Mouse (Mus musculus) left cerebral cortex, adult 2 months (tissue): ENCODE results near the gene Cdh13. TPM values are rescaled to one million over a fixed set of nuclear protein-coding genes. Genes with fewer than 3 reads are reported as not detected.

Experiments used
- DNase-seq, 2 experiments: peaks; one replicate each; pipeline ENCODE4 v3.0.0; 2021 to 2022; ENCODE audit warnings: low spot score in 2 of 2, mixed read lengths in 1 of 2; ENCODE audit errors: extremely low spot score in 1 of 2
- H3K27ac ChIP-seq: fragments of 200-600 bp; 2 replicates; pipeline ENCODE4 v1.8.1; 2022
- H3K4me3 ChIP-seq: fragments of 200-600 bp; 2 replicates; pipeline ENCODE4 v1.8.1; 2022
- CTCF ChIP-seq: fragments of 200-600 bp; IDR thresholded peaks from 2 replicates; pipeline ENCODE4 v1.8.1; 2022; ENCODE audit warnings: antibody characterized with exemption, mild to moderate bottlenecking, moderate library complexity
- intact Hi-C: fragments of 180-260 bp; cut with DNase I; formaldehyde crosslinking; loops from one replicate; pipeline ENCODE4 v1.15.1; 2025
- total RNA-seq, 2 experiments: library from RNA; stranded (reverse); gene quantifications; 2 replicates each; pipeline ENCODE4 v1.2.3; 2021

Gene Cdh13
- total RNA-seq, 2 experiments from 2014 or later = 69.9 to 74.8 TPM

- Histone ChIP-seq H3K4me3 (no peak overlapping the region), H3K27ac (no peak overlapping the region)
- DNase-seq = no peak
- intact Hi-C loops = loop anchor here (5.0 kb wide), 1 partner anchor 70 kb away; no protein-coding TSS in a partner anchor
- TF ChIP-seq CTCF = no peak
Observed at GRCm38 (mm10) chr8:118357067-118357466, 73.5 kb downstream of the Cdh13 start.

GRCm38 (mm10) chr8:118357596-118357995 is 74.1 kb downstream of the Cdh13 start:
- TF ChIP-seq CTCF = no peak
- Histone ChIP-seq H3K27ac (no peak overlapping the region), H3K4me3 (no peak overlapping the region)
- DNase-seq = peak in 1 of 2 experiments; percentile 32
- intact Hi-C loops = loop anchor here (5.0 kb wide), 1 partner anchor 70 kb away; no protein-coding TSS in a partner anchor

GRCm38 (mm10) chr8:118363781-118364180 is 80.2 kb downstream of the Cdh13 start:
- Histone ChIP-seq H3K27ac (no peak overlapping the region), H3K4me3 (no peak overlapping the region)
- DNase-seq = no peak
- intact Hi-C loops = no loop called here
- no peak for TF ChIP-seq CTCF

- no peak overlapping the region for H3K27ac ChIP-seq
- no peak for TF ChIP-seq CTCF
- H3K4me3 ChIP-seq = no peak overlapping the region
- no peak for DNase-seq
- intact Hi-C loops = no loop called here
Observed at GRCm38 (mm10) chr8:118373092-118373491, 89.6 kb downstream of the Cdh13 start.

GRCm38 (mm10) chr8:118374738-118375137 is 91.2 kb downstream of the Cdh13 start:
- intact Hi-C loops = no loop called here
- no peak for DNase-seq
- TF ChIP-seq CTCF = no peak

GRCm38 (mm10) chr8:118376791-118377190 is 93.3 kb downstream of the Cdh13 start:
- DNase-seq = no peak
- no peak for TF ChIP-seq CTCF
- intact Hi-C loops = no loop called here
- Histone ChIP-seq H3K27ac (no peak overlapping the region), H3K4me3 (no peak overlapping the region)

More at GRCm38 (mm10) chr8:118374738-118375137, 91.2 kb downstream of the Cdh13 start:
- H3K27ac ChIP-seq = no peak overlapping the region
- no peak overlapping the region for H3K4me3 ChIP-seq

GRCm38 (mm10) chr8:118378985-118379384 is 95.5 kb downstream of the Cdh13 start:
- TF ChIP-seq CTCF = no peak
- no peak overlapping the region for H3K27ac ChIP-seq
- DNase-seq = no peak
- H3K4me3 ChIP-seq = no peak overlapping the region
- intact Hi-C loops = no loop called here

GRCm38 (mm10) chr8:118379657-118380056 is 96.1 kb downstream of the Cdh13 start:
- no peak for TF ChIP-seq CTCF
- DNase-seq = no peak
- Histone ChIP-seq H3K4me3 (no peak overlapping the region), H3K27ac (no peak overlapping the region)
- intact Hi-C loops = no loop called here

- no peak for TF ChIP-seq CTCF
- Histone ChIP-seq H3K27ac (no peak overlapping the region), H3K4me3 (no peak overlapping the region)
- intact Hi-C loops = no loop called here
- no peak for DNase-seq
Observed at GRCm38 (mm10) chr8:118380058-118380457, 96.5 kb downstream of the Cdh13 start.

GRCm38 (mm10) chr8:118380782-118381181 is 97.2 kb downstream of the Cdh13 start:
- DNase-seq = no peak
- intact Hi-C loops = no loop called here
- TF ChIP-seq CTCF = no peak

GRCm38 (mm10) chr8:118381641-118382040 is 98.1 kb downstream of the Cdh13 start:
- intact Hi-C loops = no loop called here
- no peak for TF ChIP-seq CTCF

More at GRCm38 (mm10) chr8:118380782-118381181, 97.2 kb downstream of the Cdh13 start:
- no peak overlapping the region for H3K27ac ChIP-seq
- no peak overlapping the region for H3K4me3 ChIP-seq

GRCm38 (mm10) chr8:118384314-118384713 is 100.8 kb downstream of the Cdh13 start:
- no peak for TF ChIP-seq CTCF
- intact Hi-C loops = no loop called here
- Histone ChIP-seq H3K27ac (no peak overlapping the region), H3K4me3 (no peak overlapping the region)
- DNase-seq = no peak

More at GRCm38 (mm10) chr8:118381641-118382040, 98.1 kb downstream of the Cdh13 start:
- Histone ChIP-seq H3K4me3 (no peak overlapping the region), H3K27ac (no peak overlapping the region)
- DNase-seq = no peak

- TF ChIP-seq CTCF = no peak
- intact Hi-C loops = no loop called here
- DNase-seq = no peak
- no peak overlapping the region for H3K27ac ChIP-seq
- H3K4me3 ChIP-seq = no peak overlapping the region
Observed at GRCm38 (mm10) chr8:118389456-118389855, 105.9 kb downstream of the Cdh13 start.
